Mouse (Mus musculus) neural tube, embryonic 11.5 days (tissue): ENCODE data around the gene Klhl3. TPM values are rescaled to one million over a fixed set of nuclear protein-coding genes. Genes with fewer than 3 reads are reported as not detected.
A peak's percentile ranks its signal among the peaks of the same experiment; 100 is the strongest.

Source experiments
- ATAC-seq: fragments of 200-750 bp; cut with Nextera tagmentation; 2 replicates; pipeline ENCODE4 v1.8.0; 2017; ENCODE audit warnings: moderate number of reproducible peaks, mild to moderate bottlenecking, moderate TSS enrichment, moderate library complexity; ENCODE audit not compliant: insufficient read depth, low FRiP score, low TSS enrichment
- DNase-seq: peaks from one replicate; pipeline ENCODE4 v3.0.0-alpha.2; 2015; ENCODE audit warnings: low spot score
- H3K27ac ChIP-seq: fragments of 300-500 bp; sonication (generic); 2 replicates; pipeline ENCODE4 v1.5.1; 2014; ENCODE audit warnings: low read depth, mild to moderate bottlenecking, low read length
- H3K27me3 ChIP-seq: fragments of 300-500 bp; sonication (generic); 2 replicates; pipeline ENCODE4 v1.6.1; 2014; ENCODE audit warnings: mild to moderate bottlenecking, low read length, mixed read lengths; ENCODE audit not compliant: control insufficient read depth, insufficient read depth
- H3K36me3 ChIP-seq: fragments of 300-500 bp; sonication (generic); 2 replicates; pipeline ENCODE4 v1.6.1; 2014; ENCODE audit warnings: mild to moderate bottlenecking, low read length, moderate library complexity, mixed read lengths; ENCODE audit not compliant: control insufficient read depth, insufficient read depth
- H3K4me1 ChIP-seq: fragments of 300-500 bp; sonication (generic); 2 replicates; pipeline ENCODE4 v1.6.1; 2014; ENCODE audit warnings: low read length, mixed read lengths; ENCODE audit not compliant: control insufficient read depth, insufficient read depth
- H3K4me2 ChIP-seq: fragments of 300-500 bp; sonication (generic); 2 replicates; pipeline ENCODE4 v1.6.1; 2014; ENCODE audit warnings: low read depth, mild to moderate bottlenecking, moderate library complexity
- H3K4me3 ChIP-seq: fragments of 300-500 bp; sonication (generic); 2 replicates; pipeline ENCODE4 v1.5.1; 2014; ENCODE audit warnings: low read depth, low read length
- H3K9ac ChIP-seq: fragments of 300-500 bp; sonication (generic); 2 replicates; pipeline ENCODE4 v1.6.1; 2014; ENCODE audit warnings: mild to moderate bottlenecking, low read length
- H3K9me3 ChIP-seq: fragments of 300-500 bp; sonication (generic); 2 replicates; pipeline ENCODE4 v1.6.1; 2016; ENCODE audit warnings: low read length; ENCODE audit not compliant: control insufficient read depth
- WGBS: fragments of 180-500 bp; shearing (Covaris S2); extraction: QIAGEN DNeasy Blood & Tissue Kit; methylation state at CpG from one replicate; pipeline ENCODE4 v1.1.7; 2014; 5-methylcytosine and 5-hydroxymethylcytosine counted together
- polyA plus RNA-seq: library from polyadenylated mRNA; unstranded; fragments of >200 nt; fragmentation: Nextera tagmentation; extraction: Ambion mirVana; gene quantifications from 2 replicates; pipeline ENCODE4 v1.2.1, GENCODE M21; 2014

Klhl3 gene
- polyA plus RNA-seq, 1 experiment from 2014 or later: 3.5 TPM

GRCm38 (mm10) chr13:58078361-58078760 is 35.0 kb downstream of the Klhl3 start:
- Histone ChIP-seq H3K27ac (no peak overlapping the region), H3K9ac (no peak overlapping the region), H3K9me3 (no peaks in the 10 kb centered on the region), H3K27me3 (no peaks in the 10 kb centered on the region), H3K4me3 (no peak overlapping the region), H3K36me3 (no peaks in the 10 kb centered on the region), H3K4me2 (no peak overlapping the region), H3K4me1 (no peaks in the 10 kb centered on the region)
- ATAC-seq: no peak
- DNase-seq: no peak
- 83% methylated on average over 5 of the region's 5 CpGs for WGBS

DNA sequence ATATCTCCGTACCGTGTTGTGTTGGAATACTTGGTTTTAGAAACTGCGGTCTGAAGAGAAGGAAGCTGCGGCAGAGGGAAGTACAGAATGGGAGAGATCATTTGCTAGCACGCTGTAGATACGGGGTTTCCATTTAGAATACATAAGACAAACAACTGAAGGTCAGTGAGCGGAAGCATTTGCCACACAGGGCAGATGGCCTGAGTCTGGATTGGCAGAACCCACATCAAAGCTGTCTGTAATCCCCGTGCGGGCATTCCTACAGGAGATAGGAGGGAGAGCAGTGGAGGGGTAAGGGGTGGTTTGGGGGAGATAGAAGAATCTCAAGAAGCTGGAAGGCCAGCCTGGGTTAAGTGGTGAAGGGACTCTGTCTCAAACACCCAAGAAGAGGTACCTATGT is 38.5 kb downstream of the Klhl3 start:
- Histone ChIP-seq H3K4me1 (no peaks in the 10 kb centered on the region), H3K9me3 (no peaks in the 10 kb centered on the region), H3K27me3 (no peaks in the 10 kb centered on the region), H3K27ac (no peak overlapping the region), H3K36me3 (no peaks in the 10 kb centered on the region), H3K9ac (no peak overlapping the region), H3K4me3 (no peak overlapping the region), H3K4me2 (no peak overlapping the region)
- ATAC-seq (no peak), DNase-seq (no peak)
- WGBS: 89% methylated on average over 9 of the region's 9 CpGs

DNA sequence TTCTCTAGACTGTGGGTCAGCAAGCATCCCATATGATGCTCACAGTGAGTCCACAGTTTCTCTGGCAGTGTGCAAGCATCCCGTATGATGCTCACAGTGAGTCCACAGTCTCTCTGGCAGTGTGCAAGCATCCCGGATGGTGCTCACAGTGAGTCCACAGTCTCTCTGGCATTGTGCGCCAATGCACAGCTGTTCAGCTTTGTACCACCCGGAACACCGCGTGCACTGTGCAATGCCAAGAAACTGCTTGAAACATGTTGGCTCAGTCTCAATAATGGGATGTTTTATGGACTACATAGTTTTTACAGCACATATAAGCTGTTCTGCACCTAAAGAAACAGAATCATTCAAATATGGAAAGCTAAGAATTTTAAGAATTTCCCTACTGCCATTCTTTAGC is 38.9 kb downstream of the Klhl3 start:
- Histone ChIP-seq H3K27ac (no peak overlapping the region), H3K9me3 (no peaks in the 10 kb centered on the region), H3K4me2 (no peak overlapping the region), H3K4me1 (no peaks in the 10 kb centered on the region), H3K36me3 (no peaks in the 10 kb centered on the region), H3K9ac (no peak overlapping the region), H3K4me3 (no peak overlapping the region), H3K27me3 (no peaks in the 10 kb centered on the region)
- DNase-seq (no peak), ATAC-seq (no peak)
- 96% methylated on average over 6 of the region's 6 CpGs for WGBS

GRCm38 (mm10) chr13:58073254-58073882 is 40.0 kb downstream of the Klhl3 start:
- DNase-seq: no peak
- H3K27me3 ChIP-seq: no peaks in the 10 kb centered on the region
- no peak overlapping the region for H3K9ac ChIP-seq
- no peak overlapping the region for H3K27ac ChIP-seq
- 0 out of 2 replicates have a peak, but pooled peaks cover 3% of the 10 kb centered on the region for H3K4me1 ChIP-seq
- no peaks in the 10 kb centered on the region for H3K36me3 ChIP-seq
- 87% methylated on average over 12 of the region's 12 CpGs for WGBS
- ATAC-seq: no peak
- no peaks in the 10 kb centered on the region for H3K9me3 ChIP-seq
- no peak overlapping the region for H3K4me2 ChIP-seq
- H3K4me3 ChIP-seq: no peak overlapping the region

- Histone ChIP-seq H3K36me3 (no peaks in the 10 kb centered on the region), H3K4me3 (no peak overlapping the region), H3K9me3 (no peaks in the 10 kb centered on the region), H3K4me1 (0 out of 2 replicates have a peak, but pooled peaks cover 3% of the 10 kb centered on the region), H3K4me2 (no peak overlapping the region), H3K27me3 (no peaks in the 10 kb centered on the region), H3K9ac (no peak overlapping the region), H3K27ac (no peak overlapping the region)
- WGBS: 92% methylated on average over 21 of the region's 21 CpGs
- no peak for ATAC-seq
- DNase-seq: no peak
These were observed 42.2 kb downstream of the Klhl3 start for GRCm38 (mm10) chr13:58071209-58071608.

GRCm38 (mm10) chr13:58070504-58070903 is 42.9 kb downstream of the Klhl3 start:
- no peak for ATAC-seq
- 94% methylated on average over 12 of the region's 12 CpGs for WGBS
- DNase-seq: no peak

GRCm38 (mm10) chr13:58068421-58069209 is 44.8 kb downstream of the Klhl3 start:
- H3K9ac ChIP-seq: no peak overlapping the region
- H3K4me1 ChIP-seq: 0 out of 2 replicates have a peak, but pooled peaks cover 3% of the 10 kb centered on the region
- H3K4me3 ChIP-seq: no peak overlapping the region
- DNase-seq (no peak), ATAC-seq (no peak)
- no peak overlapping the region for H3K27ac ChIP-seq
- H3K27me3 ChIP-seq: no peaks in the 10 kb centered on the region
- 85% methylated on average over 15 of the region's 15 CpGs for WGBS
- H3K4me2 ChIP-seq: no peak overlapping the region
- no peaks in the 10 kb centered on the region for H3K36me3 ChIP-seq
- no peaks in the 10 kb centered on the region for H3K9me3 ChIP-seq

More at GRCm38 (mm10) chr13:58070504-58070903, 42.9 kb downstream of the Klhl3 start:
- Histone ChIP-seq H3K9me3 (no peaks in the 10 kb centered on the region), H3K4me2 (no peak overlapping the region), H3K36me3 (no peaks in the 10 kb centered on the region), H3K4me1 (0 out of 2 replicates have a peak, but pooled peaks cover 3% of the 10 kb centered on the region), H3K27me3 (no peaks in the 10 kb centered on the region), H3K4me3 (no peak overlapping the region), H3K27ac (no peak overlapping the region), H3K9ac (no peak overlapping the region)

DNA sequence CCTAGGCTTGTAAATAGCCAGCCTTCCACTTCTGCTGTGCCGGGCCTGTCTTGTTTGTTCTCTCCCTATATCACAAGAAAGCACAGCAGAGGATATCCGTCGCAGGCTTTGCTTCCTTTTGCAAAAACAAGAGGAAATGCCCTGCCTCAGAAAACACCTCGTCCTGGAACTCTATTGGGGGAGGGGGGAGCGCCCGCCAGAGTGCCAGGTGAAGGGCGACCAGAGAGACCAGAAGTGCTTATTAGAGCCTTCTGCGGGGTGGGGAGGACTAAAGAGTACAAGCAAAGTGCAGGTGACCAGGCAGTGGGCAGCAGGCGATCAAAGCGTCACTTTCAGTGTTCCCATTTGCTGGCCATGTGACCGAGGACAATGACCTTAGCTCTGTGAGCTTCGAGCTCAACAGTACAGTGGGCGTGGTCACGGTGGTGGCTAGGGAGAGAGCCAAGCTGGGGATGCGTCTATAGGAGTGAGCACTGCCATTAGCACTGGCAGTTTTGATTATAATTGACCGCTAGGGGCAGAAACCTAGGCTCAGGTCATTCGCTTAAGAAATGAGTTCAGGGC is 45.8 kb downstream of the Klhl3 start:
- Histone ChIP-seq H3K36me3 (no peaks in the 10 kb centered on the region), H3K27ac (no peak overlapping the region), H3K4me3 (no peak overlapping the region), H3K4me1 (0 out of 2 replicates have a peak, but pooled peaks cover 3% of the 10 kb centered on the region), H3K9ac (no peak overlapping the region), H3K27me3 (no peaks in the 10 kb centered on the region), H3K9me3 (no peaks in the 10 kb centered on the region), H3K4me2 (no peak overlapping the region; the same call in 1 of the 2 replicates)
- peak; percentile 65 for DNase-seq
- 22% methylated on average over 17 of the region's 17 CpGs for WGBS
- no peak for ATAC-seq
